Mouse (Mus musculus) forebrain, embryonic 11.5 days (tissue): ENCODE results near the gene Ankrd52. TPM values are rescaled to one million over a fixed set of nuclear protein-coding genes. Genes with fewer than 3 reads are reported as not detected.

Experiments
- ATAC-seq: fragments of 200-750 bp; cut with Nextera tagmentation; replicated peaks from 2 replicates; pipeline ENCODE4 v1.8.0; 2017; ENCODE audit warnings: moderate TSS enrichment; ENCODE audit not compliant: low FRiP score
- DNase-seq: peaks from one replicate; pipeline ENCODE4 v3.0.0-alpha.2; 2017; ENCODE audit warnings: low spot score
- H3K27ac ChIP-seq: fragments of 300-500 bp; sonication (generic); 2 replicates; pipeline ENCODE4 v1.5.1; 2014; ENCODE audit warnings: low read depth, low read length
- H3K27me3 ChIP-seq: fragments of 300-500 bp; sonication (generic); 2 replicates; pipeline ENCODE4 v1.6.1; 2014; ENCODE audit warnings: mild to moderate bottlenecking, low read length, mixed read lengths; ENCODE audit not compliant: control insufficient read depth, insufficient read depth
- H3K36me3 ChIP-seq: fragments of 300-500 bp; sonication (generic); 2 replicates; pipeline ENCODE4 v1.6.1; 2014; ENCODE audit warnings: mild to moderate bottlenecking, low read length, moderate library complexity, mixed read lengths; ENCODE audit not compliant: control insufficient read depth, insufficient read depth
- H3K4me1 ChIP-seq: fragments of 300-500 bp; sonication (generic); replicated peaks from 2 replicates; pipeline ENCODE4 v1.6.1; 2014; ENCODE audit warnings: low read length, mixed read lengths; ENCODE audit not compliant: control insufficient read depth, insufficient read depth
- H3K4me2 ChIP-seq: fragments of 300-500 bp; sonication (generic); 2 replicates; pipeline ENCODE4 v1.6.1; 2014; ENCODE audit warnings: low read depth, mild to moderate bottlenecking, low read length, moderate library complexity, mixed read lengths; ENCODE audit not compliant: severe bottlenecking
- H3K4me3 ChIP-seq: fragments of 300-500 bp; sonication (generic); 2 replicates; pipeline ENCODE4 v1.5.1; 2014; ENCODE audit warnings: low read depth, low read length
- H3K9ac ChIP-seq: fragments of 300-500 bp; sonication (generic); 2 replicates; pipeline ENCODE4 v1.6.1; 2014; ENCODE audit warnings: low read length
- H3K9me3 ChIP-seq: fragments of 300-500 bp; sonication (generic); 2 replicates; pipeline ENCODE4 v1.6.1; 2016; ENCODE audit warnings: low read length, mixed read lengths; ENCODE audit not compliant: control insufficient read depth
- WGBS: fragments of 180-500 bp; shearing (Covaris S2); extraction: QIAGEN DNeasy Blood & Tissue Kit; methylation state at CpG from one replicate; pipeline ENCODE4 v1.1.7; 2014; 5-methylcytosine and 5-hydroxymethylcytosine counted together
- polyA plus RNA-seq: library from polyadenylated mRNA; unstranded; fragments of >200 nt; fragmentation: Nextera tagmentation; extraction: Ambion mirVana; gene quantifications from 2 replicates; pipeline ENCODE4 v1.2.1, GENCODE M21; 2014

The Ankrd52 gene
- polyA plus RNA-seq, 1 experiment from 2014 or later, result 13.3 TPM

- no peaks in the 10 kb centered on the region for H3K36me3 ChIP-seq
- no peak overlapping the region; the same call in 1 of the 2 replicates for H3K27ac ChIP-seq
- WGBS, result 27% methylated on average over 5 of the region's 5 CpGs
- H3K4me1 ChIP-seq, result 0 out of 2 replicates have a peak, but pooled peaks cover 2% of the 10 kb centered on the region
- ATAC-seq (no peak), DNase-seq (no peak)
- no peaks in the 10 kb centered on the region for H3K27me3 ChIP-seq
- H3K9ac ChIP-seq, result peak overlapping the region; percentile 91
- H3K9me3 ChIP-seq, result no peaks in the 10 kb centered on the region
- H3K4me2 ChIP-seq, result peak overlapping the region; percentile 63
- H3K4me3 ChIP-seq, result peak overlapping the region; percentile 87
Measured at GRCm38 (mm10) chr10:128338415-128338814, 38.5 kb upstream of the Ankrd52 start.

DNA sequence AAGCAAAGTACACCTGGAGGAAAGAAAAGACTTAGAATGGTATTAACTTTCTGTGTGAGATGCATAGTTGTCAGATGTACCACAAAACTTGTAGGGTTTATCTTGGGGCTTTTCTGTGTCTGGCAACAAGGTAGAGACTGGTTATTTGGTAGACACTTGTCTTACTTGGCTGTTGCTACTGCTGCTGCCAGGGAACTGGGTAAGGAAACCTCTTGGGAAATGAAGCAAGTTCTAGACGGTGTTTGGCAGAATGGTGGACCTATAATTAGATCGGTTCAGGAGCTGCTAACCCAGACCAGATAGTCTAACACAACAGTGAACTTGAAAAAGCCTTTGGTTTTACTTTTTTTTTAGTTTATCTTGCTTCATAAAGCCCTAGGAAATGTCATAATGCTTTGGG lies 38.0 kb upstream of the Ankrd52 start:
- WGBS, result 90% methylated on average over 2 of the region's 2 CpGs
- Histone ChIP-seq H3K27ac (no peak overlapping the region), H3K36me3 (no peaks in the 10 kb centered on the region), H3K9ac (no peak overlapping the region), H3K9me3 (no peaks in the 10 kb centered on the region), H3K27me3 (no peaks in the 10 kb centered on the region), H3K4me2 (peak overlapping the region; percentile 63), H3K4me1 (0 out of 2 replicates have a peak, but pooled peaks cover 2% of the 10 kb centered on the region), H3K4me3 (peak overlapping the region; percentile 87; the same call in 1 of the 2 replicates)
- DNase-seq, result no peak
- ATAC-seq, result no peak

DNA sequence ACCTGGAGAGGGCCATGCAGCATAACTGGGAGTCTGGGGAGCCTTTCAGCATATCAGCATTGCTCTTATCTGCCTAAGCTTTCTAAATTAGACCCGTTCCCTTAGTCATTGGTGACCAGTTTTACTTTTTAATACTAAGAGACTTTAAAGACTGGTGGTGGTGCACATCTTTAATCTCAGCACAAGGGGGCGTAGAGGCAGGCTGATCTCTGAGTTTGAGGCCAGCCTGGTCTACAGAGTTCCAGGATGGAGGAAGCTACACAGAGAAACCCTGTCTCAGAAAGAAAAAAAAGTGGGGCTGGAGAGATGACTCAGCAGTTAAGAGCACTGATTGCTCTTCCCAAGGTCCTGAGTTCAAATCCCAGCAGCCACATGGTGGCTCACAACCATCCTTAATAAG lies 36.7 kb upstream of the Ankrd52 start:
- H3K36me3 ChIP-seq, result no peaks in the 10 kb centered on the region
- no peak overlapping the region for H3K4me3 ChIP-seq
- no peak overlapping the region for H3K9ac ChIP-seq
- H3K4me2 ChIP-seq, result no peak overlapping the region
- H3K27me3 ChIP-seq, result no peaks in the 10 kb centered on the region
- no peak overlapping the region for H3K27ac ChIP-seq
- DNase-seq (no peak), ATAC-seq (no peak)
- WGBS, result 84% methylated on average over 2 of the region's 2 CpGs
- no peaks in the 10 kb centered on the region for H3K9me3 ChIP-seq
- 0 out of 2 replicates have a peak, but pooled peaks cover 2% of the 10 kb centered on the region for H3K4me1 ChIP-seq

- Histone ChIP-seq H3K4me2 (no peak overlapping the region), H3K9me3 (no peaks in the 10 kb centered on the region), H3K36me3 (no peaks in the 10 kb centered on the region), H3K9ac (no peak overlapping the region), H3K27ac (no peak overlapping the region), H3K27me3 (no peaks in the 10 kb centered on the region), H3K4me3 (no peak overlapping the region), H3K4me1 (0 out of 2 replicates have a peak, but pooled peaks cover 2% of the 10 kb centered on the region)
- ATAC-seq (no peak), DNase-seq (no peak)
- WGBS, result 92% methylated on average over 1 of the region's 1 CpGs
Measured at GRCm38 (mm10) chr10:128343436-128343835, 33.5 kb upstream of the Ankrd52 start.

DNA sequence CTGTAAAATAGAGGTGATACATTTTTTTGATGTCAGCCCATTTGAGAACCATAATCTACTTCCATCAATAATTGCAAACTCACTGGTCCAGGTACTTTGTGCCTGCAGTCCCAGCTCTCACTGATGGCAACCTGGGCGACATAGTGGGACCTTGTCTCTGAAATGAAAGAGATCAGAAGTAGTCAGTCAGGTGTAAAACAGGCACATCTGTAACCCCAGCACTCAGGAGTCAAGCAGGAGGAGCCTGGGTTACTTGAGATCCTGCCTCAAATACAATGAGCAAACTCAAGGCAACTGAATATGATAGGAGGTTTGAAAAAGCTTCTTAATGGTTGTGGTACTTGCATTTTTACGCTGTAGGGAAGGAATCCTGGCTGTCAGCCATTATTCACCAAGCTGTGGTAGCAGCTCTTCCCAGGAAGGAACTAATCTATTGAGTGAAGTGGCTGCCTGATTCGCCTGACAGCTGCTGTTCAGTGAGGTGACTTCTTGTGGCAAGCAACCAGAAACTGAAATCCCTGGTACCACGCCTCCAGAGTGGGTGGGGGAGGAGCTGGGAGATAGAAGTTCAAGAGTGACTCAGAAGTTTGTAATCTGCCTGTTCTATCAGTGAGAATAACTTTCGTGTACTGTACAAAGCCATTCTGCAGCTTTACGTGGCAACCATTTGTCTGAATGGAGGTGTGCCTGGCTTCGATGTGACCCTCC lies 32.2 kb upstream of the Ankrd52 start:
- 72% methylated on average over 7 of the region's 7 CpGs for WGBS
- H3K4me3 ChIP-seq, result no peak overlapping the region
- no peak overlapping the region for H3K4me2 ChIP-seq
- DNase-seq (no peak), ATAC-seq (no peak)
- H3K9me3 ChIP-seq, result no peaks in the 10 kb centered on the region
- no peak overlapping the region for H3K27ac ChIP-seq
- H3K36me3 ChIP-seq, result no peaks in the 10 kb centered on the region
- no peaks in the 10 kb centered on the region for H3K27me3 ChIP-seq
- H3K4me1 ChIP-seq, result no peaks in the 10 kb centered on the region
- no peak overlapping the region for H3K9ac ChIP-seq

- Histone ChIP-seq H3K4me3 (no peak overlapping the region), H3K36me3 (peaks cover 9% of the 10 kb centered on the region; the same call in 1 of the 2 replicates), H3K4me2 (no peak overlapping the region), H3K4me1 (no peaks in the 10 kb centered on the region), H3K9ac (no peak overlapping the region), H3K27ac (no peak overlapping the region), H3K27me3 (no peaks in the 10 kb centered on the region), H3K9me3 (no peaks in the 10 kb centered on the region)
- no peak for DNase-seq
- WGBS, result 92% methylated on average over 8 of the region's 8 CpGs
- no peak for ATAC-seq
Measured at GRCm38 (mm10) chr10:128347541-128347940, 29.4 kb upstream of the Ankrd52 start.

- Histone ChIP-seq H3K27me3 (no peaks in the 10 kb centered on the region), H3K36me3 (peaks cover 19% of the 10 kb centered on the region), H3K4me2 (no peak overlapping the region), H3K27ac (no peak overlapping the region), H3K4me1 (no peaks in the 10 kb centered on the region), H3K9ac (no peak overlapping the region), H3K9me3 (no peaks in the 10 kb centered on the region), H3K4me3 (no peak overlapping the region)
- ATAC-seq (no peak), DNase-seq (peak; percentile 63)
- 49% methylated on average over 2 of the region's 2 CpGs for WGBS
Measured at GRCm38 (mm10) chr10:128358796-128359195, 18.1 kb upstream of the Ankrd52 start.

DNA sequence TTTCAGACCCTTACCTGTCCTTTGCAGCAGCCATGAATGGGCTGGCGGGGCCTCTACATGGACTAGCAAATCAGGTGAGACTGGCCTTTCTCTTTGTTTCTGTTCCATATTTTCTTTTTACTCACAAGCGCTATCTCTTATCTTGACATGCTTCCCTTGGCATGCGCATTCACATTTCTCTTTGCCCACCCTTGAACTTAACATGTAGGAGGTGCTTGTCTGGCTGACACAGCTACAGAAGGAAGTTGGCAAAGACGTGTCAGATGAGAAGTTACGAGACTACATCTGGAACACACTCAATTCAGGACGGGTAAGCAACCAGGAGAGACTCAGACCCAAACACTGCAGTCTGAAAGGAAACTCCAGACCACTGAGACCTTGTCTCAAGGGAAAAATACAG lies 17.7 kb upstream of the Ankrd52 start:
- H3K27me3 ChIP-seq, result no peaks in the 10 kb centered on the region
- H3K27ac ChIP-seq, result no peak overlapping the region
- H3K36me3 ChIP-seq, result peaks cover 15% of the 10 kb centered on the region
- 93% methylated on average over 6 of the region's 6 CpGs for WGBS
- ATAC-seq (no peak), DNase-seq (no peak)
- no peaks in the 10 kb centered on the region for H3K9me3 ChIP-seq
- no peak overlapping the region for H3K4me2 ChIP-seq
- H3K4me1 ChIP-seq, result no peaks in the 10 kb centered on the region
- no peak overlapping the region for H3K9ac ChIP-seq
- H3K4me3 ChIP-seq, result no peak overlapping the region

- Histone ChIP-seq H3K36me3 (peaks cover 12% of the 10 kb centered on the region), H3K9me3 (no peaks in the 10 kb centered on the region), H3K4me2 (no peak overlapping the region), H3K4me1 (no peaks in the 10 kb centered on the region), H3K27me3 (no peaks in the 10 kb centered on the region), H3K4me3 (no peak overlapping the region), H3K27ac (no peak overlapping the region), H3K9ac (no peak overlapping the region)
- ATAC-seq, result no peak
- WGBS, result 94% methylated on average over 6 of the region's 6 CpGs
- no peak for DNase-seq
Measured at GRCm38 (mm10) chr10:128361836-128362235, 15.1 kb upstream of the Ankrd52 start.
